Mouse (Mus musculus): ENCODE measurements at regions not wholly inside any gene's neighbourhood (a gene's known extent, or its start where the extent isn't known, plus 50 kb on each side); places are given as distances from the start of the nearest gene placed in this dataset.
A peak's percentile ranks its signal among the peaks of the same experiment; 100 is the strongest.

- no peak for DNase-seq
Observed at GRCm38 (mm10) chr4:110125067-110125784, 147.4 kb downstream of the Dmrta2 start.

DNA sequence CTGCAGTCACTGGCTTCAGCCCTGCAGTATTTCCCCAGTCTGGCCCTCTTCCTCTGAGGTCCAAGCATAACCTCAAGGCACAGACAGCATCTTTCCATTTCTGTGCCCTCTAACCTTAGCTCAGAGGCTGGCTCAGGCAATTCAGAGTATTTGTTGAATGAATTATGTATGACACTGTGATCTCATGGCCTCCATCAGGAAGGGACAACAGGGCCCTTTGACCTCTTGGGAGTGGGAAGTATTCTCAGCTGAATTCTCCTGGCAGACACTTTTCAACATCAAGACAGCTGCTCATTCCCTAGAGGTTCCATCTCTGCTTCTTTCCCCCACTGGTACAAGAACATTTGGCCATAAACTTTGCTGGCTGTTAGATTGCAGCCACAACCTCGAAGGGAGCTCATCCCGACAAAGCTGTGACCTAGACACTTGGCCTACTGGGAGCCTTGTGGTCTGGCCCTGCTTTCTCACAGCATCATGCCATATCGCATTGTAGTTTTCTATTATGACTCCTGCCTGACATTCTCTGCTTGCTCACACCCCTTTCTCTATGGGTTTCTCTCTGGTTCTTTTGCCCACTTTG lies 150.2 kb downstream of the Dmrta2 start:
- no peak for DNase-seq

GRCm38 (mm10) chr4:110128918-110129317 lies 151.1 kb downstream of the Dmrta2 start:
- peak; percentile 53 to 68 for DNase-seq

DNA sequence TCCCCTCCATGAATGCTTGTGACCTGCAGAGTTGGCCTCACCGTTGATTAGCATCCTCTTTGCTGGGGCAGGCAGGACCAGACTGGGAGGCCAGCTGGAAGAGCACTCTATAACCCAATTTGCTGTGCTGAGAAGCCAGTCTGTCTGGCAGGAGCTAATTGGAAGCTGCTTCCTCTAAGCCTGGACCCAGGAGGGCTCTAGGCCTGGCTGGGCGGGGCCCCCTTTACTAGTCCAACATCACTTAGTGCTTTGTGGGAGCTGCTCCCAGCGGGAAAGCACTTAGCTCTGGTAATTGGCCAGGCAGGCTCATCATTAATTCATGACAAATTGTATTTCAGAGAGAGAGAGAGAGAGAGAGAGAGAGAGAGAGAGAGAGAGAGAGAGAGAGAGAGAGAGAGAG lies 151.7 kb downstream of the Dmrta2 start:
- DNase-seq: peak in 1 of 2 experiments; percentile 11

DNA sequence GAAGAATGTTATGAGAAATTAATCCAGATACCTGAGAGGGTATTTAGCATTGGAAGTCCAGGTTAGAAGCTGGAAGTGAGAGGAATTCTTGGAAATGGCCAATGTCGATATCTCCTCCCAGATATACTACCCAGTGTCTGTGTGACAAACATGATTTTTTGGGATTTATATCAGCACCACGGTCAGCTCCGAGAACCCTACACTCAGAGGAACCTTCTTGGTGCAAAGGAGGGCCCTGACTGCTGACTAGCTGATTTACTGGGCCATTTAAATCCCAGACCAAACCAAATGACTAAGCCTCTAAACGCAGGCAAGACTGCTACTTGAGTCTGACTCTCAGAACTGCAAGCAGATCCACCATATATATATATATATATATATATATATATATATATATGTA lies 154.2 kb downstream of the Dmrta2 start:
- no peak for DNase-seq

- no peak for DNase-seq
Observed at GRCm38 (mm10) chr4:110134036-110134435, 156.2 kb downstream of the Dmrta2 start.

GRCm38 (mm10) chr4:110145229-110145628 lies 167.4 kb downstream of the Dmrta2 start:
- no peak for DNase-seq

DNA sequence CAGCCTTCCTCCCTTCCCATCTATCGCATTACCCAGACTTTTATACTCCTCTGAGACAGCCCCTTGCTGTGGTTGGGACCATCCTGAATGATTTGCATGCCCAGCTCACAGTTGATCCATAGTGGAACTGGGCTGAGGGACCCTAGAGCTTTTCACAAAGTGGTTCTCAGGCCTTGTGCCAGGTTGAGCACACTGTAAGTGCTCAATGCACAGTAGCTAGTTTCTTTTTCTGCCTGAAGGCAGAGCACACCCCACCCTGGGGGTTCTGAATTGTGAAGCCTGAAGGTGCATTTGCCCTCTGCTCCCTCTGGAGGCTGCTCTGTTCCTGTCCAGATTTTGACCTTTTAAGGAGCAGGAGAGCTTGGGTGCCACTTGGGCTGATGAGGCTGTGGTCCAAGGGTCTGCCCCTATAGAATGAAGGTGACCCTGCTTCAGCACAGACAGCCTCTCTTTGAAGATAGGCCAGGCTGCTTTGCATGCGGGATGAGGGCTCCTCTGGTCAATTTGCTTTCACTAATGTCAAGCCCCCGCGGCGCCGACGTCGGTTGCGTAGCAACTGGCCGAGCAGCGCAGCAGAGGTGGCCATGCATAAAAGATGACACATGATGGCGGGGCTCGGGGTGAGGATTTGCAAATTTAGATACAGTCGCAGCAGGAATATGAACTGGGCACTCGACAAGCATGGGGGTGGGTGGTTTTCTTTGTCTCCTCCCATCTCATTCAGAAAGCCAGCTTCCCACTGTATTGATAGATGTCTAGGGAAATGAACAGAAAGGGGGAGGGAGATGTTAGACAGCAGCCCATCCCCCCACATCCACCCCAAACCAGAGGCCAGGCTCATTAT lies 174.5 kb downstream of the Dmrta2 start:
- DNase-seq: no peak
